Mouse (Mus musculus) limb, embryonic 14.5 days (tissue): ENCODE results near the gene Ube2k. TPM values are rescaled to one million over a fixed set of nuclear protein-coding genes. Genes with fewer than 3 reads are reported as not detected.

ENCODE experiments used
- ATAC-seq: fragments of 200-750 bp; cut with Nextera tagmentation; 2 replicates; pipeline ENCODE4 v1.8.0; 2017; ENCODE audit warnings: low read depth, moderate number of reproducible peaks, moderate TSS enrichment; ENCODE audit not compliant: low FRiP score
- DNase-seq: peaks from one replicate; pipeline ENCODE4 v3.0.0-alpha.2; 2015; ENCODE audit warnings: low spot score
- H3K27ac ChIP-seq: fragments of 300-500 bp; sonication (generic); replicated peaks from 2 replicates; pipeline ENCODE4 v1.5.1; 2014; ENCODE audit warnings: low read depth, mild to moderate bottlenecking, low read length, moderate library complexity, mixed read lengths
- H3K27me3 ChIP-seq: fragments of 300-500 bp; sonication (generic); 2 replicates; pipeline ENCODE4 v1.6.1; 2014; ENCODE audit warnings: low read length, mixed read lengths; ENCODE audit not compliant: control insufficient read depth, insufficient read depth
- H3K36me3 ChIP-seq: fragments of 300-500 bp; sonication (generic); 2 replicates; pipeline ENCODE4 v1.6.1; 2014; ENCODE audit warnings: mild to moderate bottlenecking, low read length, moderate library complexity, mixed read lengths; ENCODE audit not compliant: control insufficient read depth, insufficient read depth
- H3K4me1 ChIP-seq: fragments of 300-500 bp; sonication (generic); 2 replicates; pipeline ENCODE4 v1.6.1; 2014; ENCODE audit warnings: antibody characterized with exemption, low read length, mixed read lengths; ENCODE audit not compliant: control insufficient read depth, insufficient read depth
- H3K4me2 ChIP-seq: fragments of 300-500 bp; sonication (generic); replicated peaks from 2 replicates; pipeline ENCODE4 v1.6.1; 2014; ENCODE audit warnings: low read depth, mild to moderate bottlenecking, low read length, moderate library complexity; ENCODE audit not compliant: severe bottlenecking
- H3K4me3 ChIP-seq: fragments of 300-500 bp; sonication (generic); replicated peaks from 2 replicates; pipeline ENCODE4 v1.5.1; 2014; ENCODE audit warnings: low read length
- H3K9ac ChIP-seq: fragments of 300-500 bp; sonication (generic); 2 replicates; pipeline ENCODE4 v1.6.1; 2014; ENCODE audit warnings: mild to moderate bottlenecking, low read depth, low read length, moderate library complexity; ENCODE audit not compliant: severe bottlenecking
- H3K9me3 ChIP-seq: fragments of 300-500 bp; sonication (generic); 2 replicates; pipeline ENCODE4 v1.6.1; 2016; ENCODE audit warnings: low read length; ENCODE audit not compliant: control insufficient read depth
- POLR2A ChIP-seq: fragments of 200-500 bp; IDR thresholded peaks from 2 replicates; pipeline ENCODE4 v1.8.0; 2012; ENCODE audit warnings: inconsistent platforms, mild to moderate bottlenecking, moderate library complexity, borderline replicate concordance; ENCODE audit not compliant: insufficient read depth, insufficient read length; ENCODE audit errors: extremely low read depth
- WGBS: fragments of 180-500 bp; shearing (Covaris S2); extraction: QIAGEN DNeasy Blood & Tissue Kit; methylation state at CpG from one replicate; pipeline ENCODE4 v1.1.7; 2014; 5-methylcytosine and 5-hydroxymethylcytosine counted together
- polyA plus RNA-seq, 2 experiments: library from polyadenylated mRNA; depleted of rRNA in 1 of 2; stranded (reverse) in 1 of 2; unstranded in 1 of 2; fragments of >200 nt; fragmentation: Nextera tagmentation in 1 of 2; extraction: Ambion mirVana in 1 of 2; gene quantifications; 2 replicates each; pipeline versions ENCODE4 v1.2.1 to v1.2.3; 2012 to 2014

The Ube2k gene
- polyA plus RNA-seq, 2 experiments, result 107 to 134 TPM

- Histone ChIP-seq H3K9ac (no peak overlapping the region), H3K4me1 (no peaks in the 10 kb centered on the region), H3K4me3 (no peak overlapping the region), H3K36me3 (peaks cover 38% of the 10 kb centered on the region), H3K4me2 (no peak overlapping the region), H3K9me3 (no peaks in the 10 kb centered on the region), H3K27ac (no peak overlapping the region), H3K27me3 (no peaks in the 10 kb centered on the region)
- no peak for DNase-seq
- 83% methylated on average over 2 of the region's 2 CpGs for WGBS
- TF ChIP-seq POLR2A, result no peak
- no peak for ATAC-seq
Measured at GRCm38 (mm10) chr5:65575896-65576295, 38.9 kb downstream of the Ube2k start.

- no peak overlapping the region for H3K27ac ChIP-seq
- no peaks in the 10 kb centered on the region for H3K4me1 ChIP-seq
- ATAC-seq (no peak), DNase-seq (no peak)
- H3K27me3 ChIP-seq, result no peaks in the 10 kb centered on the region
- peaks cover 40% of the 10 kb centered on the region for H3K36me3 ChIP-seq
- no peak overlapping the region for H3K4me3 ChIP-seq
- H3K4me2 ChIP-seq, result no peak overlapping the region
- no peak overlapping the region for H3K9ac ChIP-seq
- no peak for TF ChIP-seq POLR2A
- H3K9me3 ChIP-seq, result no peaks in the 10 kb centered on the region
- 60% methylated on average over 3 of the region's 3 CpGs for WGBS
Measured at GRCm38 (mm10) chr5:65578545-65578944, 41.5 kb downstream of the Ube2k start.

GRCm38 (mm10) chr5:65586291-65586690, 49.3 kb downstream of the Ube2k start:
- H3K36me3 ChIP-seq, result peaks cover 45% of the 10 kb centered on the region
- H3K9me3 ChIP-seq, result no peaks in the 10 kb centered on the region
- no peak overlapping the region for H3K27ac ChIP-seq
- ATAC-seq (no peak), DNase-seq (no peak)
- H3K4me3 ChIP-seq, result no peak overlapping the region
- 94% methylated on average over 5 of the region's 5 CpGs for WGBS
- TF ChIP-seq POLR2A, result no peak
- H3K27me3 ChIP-seq, result no peaks in the 10 kb centered on the region
- no peak overlapping the region for H3K4me2 ChIP-seq
- no peak overlapping the region for H3K9ac ChIP-seq
- H3K4me1 ChIP-seq, result no peaks in the 10 kb centered on the region

DNA sequence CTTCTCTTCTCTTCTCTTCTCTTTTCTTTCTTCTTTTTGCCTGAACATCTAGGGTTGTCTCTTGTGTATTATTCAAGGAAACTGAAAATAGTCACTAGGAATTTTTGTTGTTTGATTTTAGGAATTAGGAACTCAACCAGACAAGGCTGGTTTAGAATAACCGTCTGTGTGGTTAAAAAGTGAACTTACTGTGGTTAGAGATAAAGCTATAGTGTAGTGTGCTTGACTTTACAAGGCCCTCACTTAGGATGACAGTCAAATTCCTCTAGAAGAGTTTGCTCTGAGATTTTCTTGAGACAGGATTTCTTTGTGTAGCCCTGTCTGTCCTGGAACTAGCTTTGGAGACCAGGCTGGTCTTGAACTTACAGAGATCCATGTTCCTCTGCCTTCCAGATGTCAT, 53.2 kb downstream of the Ube2k start:
- no peak for ATAC-seq

DNA sequence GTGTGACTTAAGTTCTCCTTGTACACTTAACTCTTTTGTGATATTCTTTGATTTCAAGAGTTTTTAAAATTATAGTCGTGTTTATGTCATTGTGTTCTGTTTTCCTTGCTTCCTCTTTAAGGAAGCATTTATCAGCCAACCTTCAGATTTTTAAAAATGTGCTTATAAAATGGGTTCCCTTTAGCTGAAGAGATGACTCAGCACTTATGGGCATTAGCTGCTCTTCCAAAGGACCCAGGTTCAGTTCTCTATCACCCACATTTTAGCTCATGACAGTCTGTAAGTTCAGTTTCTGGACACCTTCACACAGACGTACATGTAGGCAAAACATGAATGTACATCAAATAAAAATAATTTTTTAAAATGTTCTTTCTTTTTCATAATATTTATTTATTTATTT, 55.4 kb downstream of the Ube2k start:
- 88% methylated on average over 2 of the region's 2 CpGs for WGBS
- H3K4me1 ChIP-seq, result no peaks in the 10 kb centered on the region
- no peak overlapping the region for H3K4me2 ChIP-seq
- H3K4me3 ChIP-seq, result no peak overlapping the region
- H3K9me3 ChIP-seq, result no peaks in the 10 kb centered on the region
- ATAC-seq (no peak), DNase-seq (no peak)
- no peak overlapping the region for H3K27ac ChIP-seq
- no peak overlapping the region for H3K9ac ChIP-seq
- no peak for TF ChIP-seq POLR2A
- H3K36me3 ChIP-seq, result peaks cover 46% of the 10 kb centered on the region
- no peaks in the 10 kb centered on the region for H3K27me3 ChIP-seq

More for the DNA sequence above, 53.2 kb downstream of the Ube2k start:
- Histone ChIP-seq H3K4me3 (no peak overlapping the region), H3K4me2 (no peak overlapping the region), H3K9ac (no peak overlapping the region), H3K9me3 (no peaks in the 10 kb centered on the region), H3K4me1 (no peaks in the 10 kb centered on the region), H3K27me3 (no peaks in the 10 kb centered on the region), H3K36me3 (peaks cover 51% of the 10 kb centered on the region), H3K27ac (no peak overlapping the region)
- no peak for DNase-seq
- no peak for TF ChIP-seq POLR2A
- 93% methylated on average over 1 of the region's 1 CpGs for WGBS

DNA sequence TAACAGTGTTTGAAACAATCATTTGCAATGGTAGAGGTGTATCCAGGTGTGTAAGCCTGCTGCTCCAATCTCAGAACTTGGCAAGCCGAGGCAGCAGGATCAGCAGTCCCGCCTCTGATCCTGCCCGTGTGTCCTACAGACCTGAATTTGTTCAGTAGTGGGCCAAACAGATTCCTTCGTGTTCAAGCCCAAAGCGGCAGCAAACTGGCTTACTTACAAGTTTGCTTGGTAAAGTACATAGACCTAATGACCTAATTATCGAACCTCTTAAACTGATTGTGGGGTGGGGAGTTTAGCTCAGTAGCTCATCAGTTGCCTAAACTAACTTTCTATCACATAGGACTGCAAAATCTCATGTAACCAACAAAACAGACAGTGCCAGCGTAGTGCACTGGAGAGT, 62.6 kb downstream of the Ube2k start:
- Histone ChIP-seq H3K27ac (no peak overlapping the region), H3K4me1 (no peaks in the 10 kb centered on the region), H3K36me3 (peaks cover 44% of the 10 kb centered on the region), H3K4me2 (no peak overlapping the region), H3K4me3 (no peak overlapping the region), H3K9me3 (no peaks in the 10 kb centered on the region), H3K27me3 (no peaks in the 10 kb centered on the region), H3K9ac (no peak overlapping the region)
- WGBS, result 90% methylated on average over 7 of the region's 7 CpGs
- DNase-seq (no peak), ATAC-seq (no peak)
- no peak for TF ChIP-seq POLR2A
